Mouse (Mus musculus) testis, postnatal 10 days (tissue): ENCODE results near the gene Vmn2r-ps130.
"Not testable (repeated sequence)": the region's sequence is repeated elsewhere in the genome, so short reads cannot be mapped to it uniquely, and the experiment has no call there.

Source experiments
- DNase-seq: peaks from one replicate; pipeline ENCODE4 v3.0.0; 2021; ENCODE audit warnings: low spot score

The Vmn2r-ps130 gene

GRCm38 (mm10) chr17:23060866-23061265 lies at the start of gene Vmn2r-ps130:
Vmn2r-ps130 (plus strand) TSS chr17:23061166.
- DNase-seq = not testable (repeated sequence)
